Mouse (Mus musculus) hindbrain, embryonic 14.5 days (tissue): ENCODE measurements around the gene Rpusd1. TPM values are rescaled to one million over a fixed set of nuclear protein-coding genes. Genes with fewer than 3 reads are reported as not detected.
"Not testable (repeated sequence)": the region's sequence is repeated elsewhere in the genome, so short reads cannot be mapped to it uniquely, and the experiment has no call there.

ENCODE experiments used
- ATAC-seq: fragments of 200-750 bp; cut with Nextera tagmentation; 2 replicates; pipeline ENCODE4 v1.8.0; 2017; ENCODE audit warnings: moderate number of reproducible peaks, mild to moderate bottlenecking, moderate TSS enrichment, moderate library complexity; ENCODE audit not compliant: low FRiP score
- DNase-seq: peaks from one replicate; pipeline ENCODE4 v3.0.0-alpha.2; 2015; ENCODE audit warnings: low spot score
- H3K27ac ChIP-seq: fragments of 300-500 bp; sonication (generic); 2 replicates; pipeline ENCODE4 v1.5.1; 2014; ENCODE audit warnings: mild to moderate bottlenecking, moderate library complexity
- H3K27me3 ChIP-seq: fragments of 300-500 bp; sonication (generic); 2 replicates; pipeline ENCODE4 v1.6.1; 2014; ENCODE audit warnings: mild to moderate bottlenecking, low read length, mixed read lengths; ENCODE audit not compliant: control insufficient read depth, insufficient read depth
- H3K36me3 ChIP-seq: fragments of 300-500 bp; sonication (generic); replicated peaks from 2 replicates; pipeline ENCODE4 v1.6.1; 2014; ENCODE audit not compliant: control insufficient read depth, insufficient read depth
- H3K4me1 ChIP-seq: fragments of 300-500 bp; sonication (generic); replicated peaks from 2 replicates; pipeline ENCODE4 v1.6.1; 2014; ENCODE audit warnings: antibody characterized with exemption, low read length, mixed read lengths; ENCODE audit not compliant: control insufficient read depth, insufficient read depth
- H3K4me2 ChIP-seq: fragments of 300-500 bp; sonication (generic); replicated peaks from 2 replicates; pipeline ENCODE4 v1.6.1; 2014; ENCODE audit warnings: mild to moderate bottlenecking, moderate library complexity
- H3K4me3 ChIP-seq: fragments of 300-500 bp; sonication (generic); replicated peaks from 2 replicates; pipeline ENCODE4 v1.5.1; 2014; ENCODE audit warnings: mild to moderate bottlenecking, low read length
- H3K9ac ChIP-seq: fragments of 300-500 bp; sonication (generic); 2 replicates; pipeline ENCODE4 v1.6.1; 2014
- H3K9me3 ChIP-seq: fragments of 300-500 bp; sonication (generic); 2 replicates; pipeline ENCODE4 v1.6.1; 2016; ENCODE audit warnings: low read length; ENCODE audit not compliant: control insufficient read depth
- WGBS: fragments of 180-500 bp; shearing (Covaris S2); extraction: QIAGEN DNeasy Blood & Tissue Kit; methylation state at CpG from one replicate; pipeline ENCODE4 v1.1.7; 2014; 5-methylcytosine and 5-hydroxymethylcytosine counted together
- polyA plus RNA-seq: library from polyadenylated mRNA; unstranded; fragments of >200 nt; fragmentation: Nextera tagmentation; extraction: Ambion mirVana; gene quantifications from 2 replicates; pipeline ENCODE4 v1.2.1, GENCODE M21; 2014

Rpusd1 gene
- polyA plus RNA-seq, 1 experiment from 2014 or later = 22.8 TPM

DNA sequence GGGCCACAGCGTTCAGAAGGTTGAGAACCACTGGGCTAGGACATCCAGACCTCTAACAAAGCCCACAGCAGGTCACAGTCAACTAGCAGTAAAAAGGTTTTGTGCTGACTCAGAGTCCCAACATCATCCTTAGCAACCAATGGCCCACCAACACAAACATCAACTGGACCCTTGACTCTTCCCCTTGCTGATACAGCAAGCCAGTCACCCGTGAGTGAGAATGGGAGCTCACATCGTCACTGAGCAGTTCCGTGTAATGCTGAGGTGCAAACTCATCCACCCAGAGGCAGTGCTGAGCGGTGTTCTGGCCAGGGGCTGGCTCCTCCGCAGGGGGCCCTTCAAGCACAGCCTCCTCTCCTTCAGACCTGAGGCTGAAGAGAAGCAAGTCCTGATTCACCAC, 2.2 kb upstream of the Rpusd1 start:
- DNase-seq = no peak
- WGBS = 84% methylated on average over 6 of the region's 6 CpGs

DNA sequence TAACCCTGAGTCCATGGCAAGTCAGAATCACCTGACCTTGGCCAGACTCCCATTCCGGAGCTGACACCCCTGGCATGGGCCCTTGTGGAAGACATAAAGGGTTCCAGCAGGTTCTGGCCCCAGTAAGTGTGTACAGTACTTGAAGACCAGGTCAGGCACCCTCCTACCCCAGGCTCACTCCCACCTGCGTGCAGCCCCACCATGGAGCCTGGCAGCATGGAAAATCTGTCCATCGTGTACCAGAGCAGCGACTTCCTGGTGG, 470 bp downstream of the Rpusd1 start:
- 19% methylated on average over 4 of the region's 4 CpGs for WGBS

More for the DNA sequence above, 2.2 kb upstream of the Rpusd1 start:
- H3K27me3 ChIP-seq = no peaks in the 10 kb centered on the region
- ATAC-seq = no peak
- no peak overlapping the region for H3K4me2 ChIP-seq
- peaks cover 13% of the 10 kb centered on the region for H3K4me1 ChIP-seq
- H3K4me3 ChIP-seq = no peak overlapping the region
- H3K36me3 ChIP-seq = peaks cover under 1% of the 10 kb centered on the region; the same call in 1 of the 2 replicates
- no peaks in the 10 kb centered on the region for H3K9me3 ChIP-seq
- no peak overlapping the region for H3K27ac ChIP-seq
- no peak overlapping the region for H3K9ac ChIP-seq

DNA sequence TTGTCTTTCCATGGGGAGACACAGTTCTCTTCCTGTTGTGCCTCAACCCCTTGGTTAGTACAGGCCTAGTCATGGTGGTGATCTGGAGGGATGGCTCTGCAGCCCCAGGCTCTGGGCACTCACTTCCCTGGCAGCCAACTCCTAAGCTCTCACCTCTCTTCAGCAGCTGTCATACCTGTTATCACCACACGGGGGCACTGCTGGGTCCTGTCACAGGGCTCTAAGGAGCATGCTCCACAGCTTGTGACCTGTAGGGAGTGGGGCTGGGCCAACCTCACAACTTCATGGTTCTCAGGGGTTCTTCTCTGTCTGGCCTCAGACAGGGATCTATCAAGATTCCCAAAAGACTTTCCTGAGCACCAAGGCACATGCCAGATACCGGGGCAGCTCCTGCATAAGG, 4.6 kb downstream of the Rpusd1 start:
- ATAC-seq (no peak), DNase-seq (peak; percentile 85)
- peaks cover 11% of the 10 kb centered on the region; the same call in 1 of the 2 replicates for H3K36me3 ChIP-seq
- H3K4me1 ChIP-seq = peaks cover 8% of the 10 kb centered on the region; the same call in 1 of the 2 replicates
- no peak overlapping the region for H3K4me2 ChIP-seq
- no peak overlapping the region for H3K4me3 ChIP-seq
- H3K9me3 ChIP-seq = no peaks in the 10 kb centered on the region
- WGBS = 8% methylated on average over 2 of the region's 2 CpGs
- no peak overlapping the region for H3K27ac ChIP-seq
- H3K27me3 ChIP-seq = no peaks in the 10 kb centered on the region
- no peak overlapping the region for H3K9ac ChIP-seq

More for the DNA sequence above, 470 bp downstream of the Rpusd1 start:
- Histone ChIP-seq H3K4me2 (peak overlapping the region; percentile 62), H3K9ac (peak overlapping the region; percentile 79), H3K9me3 (no peaks in the 10 kb centered on the region), H3K27ac (no peak overlapping the region), H3K4me1 (peaks cover 13% of the 10 kb centered on the region), H3K4me3 (peak overlapping the region; percentile 63), H3K36me3 (peaks cover 11% of the 10 kb centered on the region; the same call in 1 of the 2 replicates), H3K27me3 (no peaks in the 10 kb centered on the region)
- DNase-seq (no peak), ATAC-seq (no peak)

DNA sequence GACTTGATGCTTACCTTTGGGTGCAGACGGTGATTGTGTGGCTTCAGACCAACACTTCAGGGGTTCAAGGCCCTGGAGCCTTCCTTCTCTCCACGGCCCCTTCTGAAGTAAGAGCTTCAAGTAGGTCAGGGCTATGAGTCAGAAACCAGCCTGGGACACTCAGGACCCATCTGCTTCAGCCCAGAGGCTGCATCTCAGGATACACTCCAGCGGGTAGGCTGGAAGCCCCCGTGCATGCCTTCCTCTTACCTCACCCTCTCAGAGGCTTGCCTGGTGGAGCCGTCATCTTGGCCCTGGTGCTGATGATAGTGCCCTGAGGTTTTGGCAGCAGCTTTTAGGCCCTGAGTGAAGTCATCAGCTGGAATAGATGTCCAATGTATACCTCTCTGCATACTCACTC, 7.8 kb downstream of the Rpusd1 start:
- H3K27ac ChIP-seq = no peak overlapping the region
- DNase-seq (no peak), ATAC-seq (no peak)
- 87% methylated on average over 5 of the region's 5 CpGs for WGBS
- no peaks in the 10 kb centered on the region for H3K27me3 ChIP-seq
- no peak overlapping the region for H3K4me3 ChIP-seq
- H3K9me3 ChIP-seq = no peaks in the 10 kb centered on the region
- H3K9ac ChIP-seq = no peak overlapping the region
- no peak overlapping the region for H3K4me2 ChIP-seq
- peaks cover 10% of the 10 kb centered on the region; the same call in 1 of the 2 replicates for H3K36me3 ChIP-seq
- H3K4me1 ChIP-seq = no peaks in the 10 kb centered on the region

DNA sequence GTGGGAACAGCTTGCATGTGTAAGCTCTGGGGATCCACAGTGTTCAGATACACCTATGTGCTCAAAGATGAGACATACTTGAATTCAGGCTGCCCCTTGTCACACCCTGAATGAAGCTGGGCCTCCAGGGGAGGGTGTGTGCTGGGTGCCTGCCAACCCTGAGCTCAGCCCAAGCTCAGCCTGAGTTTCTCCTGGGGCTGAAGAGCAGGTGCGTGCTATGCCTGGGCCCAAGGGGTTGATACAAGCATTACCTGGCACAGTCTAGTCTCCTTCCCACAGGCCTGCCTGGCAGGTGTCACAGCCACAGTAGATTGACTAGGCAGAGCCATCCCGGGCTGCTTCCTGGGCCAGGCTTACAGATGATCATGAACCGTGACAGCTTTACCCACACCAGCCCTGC, 8.3 kb downstream of the Rpusd1 start, which contains the start of gene Mslnl:
TSS of gene Mslnl (plus strand) at position 298 of the 400 bp plus-strand sequence.
- DNase-seq (no peak), ATAC-seq (no peak)
- H3K27me3 ChIP-seq = no peaks in the 10 kb centered on the region
- 69% methylated on average over 3 of the region's 3 CpGs for WGBS
- H3K9ac ChIP-seq = no peak within 1 kb of the TSS
- H3K9me3 ChIP-seq = no peaks in the 10 kb centered on the region
- H3K36me3 ChIP-seq = peaks cover 5% of the 10 kb centered on the region; the same call in 1 of the 2 replicates
- no peak within 1 kb of the TSS for H3K4me3 ChIP-seq
- no peaks in the 10 kb centered on the region for H3K4me1 ChIP-seq
- no peak within 1 kb of the TSS for H3K27ac ChIP-seq
- H3K4me2 ChIP-seq = no peak within 1 kb of the TSS

DNA sequence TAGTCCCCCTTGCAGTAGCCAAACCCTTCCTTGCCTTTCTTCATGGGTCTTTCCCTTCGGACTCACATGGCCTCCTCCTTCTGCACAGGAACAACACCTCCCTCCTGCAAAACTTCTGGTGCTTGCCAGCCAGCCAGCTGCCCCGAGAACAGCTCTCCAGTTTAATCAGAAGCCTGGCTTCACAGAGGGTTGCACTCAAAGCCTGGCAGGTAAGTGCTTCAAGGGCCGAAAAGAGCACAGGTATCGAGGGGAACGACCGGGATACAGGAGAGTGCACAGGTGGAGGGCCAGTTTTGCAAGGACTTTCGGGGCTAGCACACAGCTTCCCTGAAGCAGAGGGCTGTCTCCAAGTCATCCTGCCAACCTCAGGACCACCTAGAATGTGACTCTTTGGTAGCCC, 11.4 kb downstream of the Rpusd1 start:
- Histone ChIP-seq H3K4me3 (no peak overlapping the region), H3K9me3 (no peaks in the 10 kb centered on the region), H3K27ac (no peak overlapping the region), H3K9ac (no peak overlapping the region), H3K36me3 (no peaks in the 10 kb centered on the region), H3K27me3 (no peaks in the 10 kb centered on the region), H3K4me2 (no peak overlapping the region), H3K4me1 (no peaks in the 10 kb centered on the region)
- ATAC-seq (no peak), DNase-seq (no peak)
- WGBS = 81% methylated on average over 7 of the region's 7 CpGs

DNA sequence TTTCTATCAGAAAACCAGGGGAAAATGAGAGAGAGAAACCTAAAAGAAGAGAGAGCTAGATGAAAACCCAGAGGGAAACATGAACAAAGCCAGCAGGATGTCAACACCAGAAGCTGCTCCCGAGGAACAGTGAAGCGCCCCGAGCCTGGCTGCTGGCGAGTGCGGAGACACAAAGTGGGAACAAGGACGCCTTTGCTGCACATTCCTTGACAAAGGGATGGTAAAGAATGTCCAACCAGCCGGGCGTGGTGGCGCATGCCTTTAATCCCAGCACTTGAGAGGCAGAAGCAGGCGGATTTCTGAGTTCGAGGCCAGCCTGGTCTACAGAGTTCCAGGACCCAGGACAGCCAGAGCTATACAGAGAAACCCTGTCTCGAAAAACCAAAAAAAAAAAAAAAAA, 14.0 kb downstream of the Rpusd1 start:
- H3K36me3 ChIP-seq, H3K27me3 ChIP-seq, H3K9me3 ChIP-seq, ATAC-seq, H3K4me3 ChIP-seq, H3K4me2 ChIP-seq, H3K9ac ChIP-seq, H3K4me1 ChIP-seq, H3K27ac ChIP-seq, DNase-seq: not testable (repeated sequence)
- WGBS = 75% methylated on average over 12 of the region's 12 CpGs

DNA sequence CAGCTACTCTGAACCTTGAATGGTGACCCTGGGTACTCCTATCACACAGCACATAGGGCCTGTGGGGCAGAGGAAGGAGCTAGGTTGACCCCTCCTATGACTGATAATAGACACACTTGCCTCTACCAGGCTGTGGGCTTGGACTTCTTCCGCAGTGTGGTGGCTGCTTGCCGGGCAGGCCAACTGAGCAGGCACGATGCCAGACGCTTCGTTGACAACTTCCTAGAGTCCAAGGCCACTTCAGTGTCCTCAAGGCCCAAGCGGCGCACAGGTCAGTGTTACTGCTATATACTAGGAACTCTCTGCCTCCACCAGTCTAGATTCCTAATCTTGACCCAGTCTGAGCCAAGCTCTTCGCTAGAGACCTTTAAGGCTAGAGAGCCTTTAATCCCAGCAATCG, 16.4 kb downstream of the Rpusd1 start:
- Histone ChIP-seq H3K27ac (no peak overlapping the region), H3K4me3 (no peak overlapping the region), H3K4me1 (no peaks in the 10 kb centered on the region), H3K36me3 (no peaks in the 10 kb centered on the region), H3K4me2 (no peak overlapping the region), H3K9me3 (no peaks in the 10 kb centered on the region), H3K27me3 (no peaks in the 10 kb centered on the region), H3K9ac (no peak overlapping the region)
- WGBS = 90% methylated on average over 9 of the region's 9 CpGs
- ATAC-seq = no peak
- DNase-seq = no peak

DNA sequence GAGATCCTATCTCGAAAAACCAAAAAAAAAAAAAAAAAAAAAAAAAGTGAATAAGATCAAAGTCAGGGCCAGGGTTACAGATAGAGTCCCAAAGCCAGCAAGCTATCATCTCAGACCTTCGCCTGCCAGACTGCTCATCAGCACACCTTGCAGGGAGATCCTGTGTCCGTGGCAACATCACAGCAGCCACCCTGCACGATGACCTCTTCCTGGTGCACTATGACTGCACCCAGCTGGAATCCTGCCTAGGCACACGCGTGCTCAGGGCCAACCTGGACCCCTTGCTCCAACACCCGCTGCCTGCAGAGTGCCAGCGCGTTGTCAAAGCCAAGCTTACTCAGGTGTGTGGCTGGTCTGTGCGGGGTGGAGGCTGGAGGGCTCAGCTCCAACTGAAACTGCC, 16.8 kb downstream of the Rpusd1 start:
- WGBS = 83% methylated on average over 10 of the region's 10 CpGs
- Histone ChIP-seq H3K27ac (no peak overlapping the region), H3K4me1 (no peaks in the 10 kb centered on the region), H3K9me3 (no peaks in the 10 kb centered on the region), H3K4me2 (no peak overlapping the region), H3K27me3 (no peaks in the 10 kb centered on the region), H3K4me3 (no peak overlapping the region), H3K9ac (no peak overlapping the region), H3K36me3 (no peaks in the 10 kb centered on the region)
- no peak for DNase-seq
- no peak for ATAC-seq

DNA sequence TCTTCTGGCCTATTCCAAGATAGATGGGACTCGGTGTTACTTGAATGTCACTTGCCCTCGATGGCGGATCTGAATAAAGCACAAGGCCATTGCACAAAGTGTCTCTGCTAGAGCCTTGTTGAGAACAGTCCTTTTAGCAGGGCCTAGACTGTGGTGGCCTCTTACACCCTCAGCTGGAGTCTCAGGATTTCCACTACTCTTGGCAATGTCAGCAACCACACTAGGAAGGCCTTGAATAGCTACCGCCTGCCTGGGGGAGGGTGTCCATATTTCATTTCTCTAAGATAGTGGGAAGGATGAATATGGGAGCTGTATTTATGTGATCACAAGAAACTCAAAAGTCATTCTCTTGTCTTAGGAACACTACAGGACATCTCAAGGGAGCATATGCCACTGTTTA, 20.8 kb downstream of the Rpusd1 start:
- no peak overlapping the region for H3K4me2 ChIP-seq
- DNase-seq = no peak
- H3K9me3 ChIP-seq = no peaks in the 10 kb centered on the region
- H3K27ac ChIP-seq = no peak overlapping the region
- H3K9ac ChIP-seq = no peak overlapping the region
- no peak overlapping the region for H3K4me3 ChIP-seq
- H3K36me3 ChIP-seq = no peaks in the 10 kb centered on the region
- ATAC-seq = no peak
- H3K27me3 ChIP-seq = no peaks in the 10 kb centered on the region
- WGBS = 88% methylated on average over 4 of the region's 4 CpGs
- H3K4me1 ChIP-seq = 0 out of 2 replicates have a peak, but pooled peaks cover 4% of the 10 kb centered on the region
